In genomic region chr1:28425371-28425770, GRCm38 (mm10) we compare ENCODE assay signal across 13 mouse cellular contexts.
"Had no signal": no experiment of that assay in that cellular context is flagged by ENCODE, and none has a peak within 500 bp of the region (broad histone marks: within the 10 kb centered on the region; RNA-seq: fewer than 3 reads in every experiment).

No protein-coding gene starts in this region.

- DNase-seq: cerebellum, adult 8-10 months; cerebellum, adult 9-10 months; cerebellum, adult 9-11 months; embryo, embryonic 11 days; forebrain, postnatal 0 days; gastrocnemius, adult 2 months; gastrocnemius, postnatal 10 days; gastrocnemius, postnatal 14 days; gastrocnemius, postnatal 25 days; gastrocnemius, postnatal 36 days; heart, adult 11 months; heart, adult 18-20 months; heart, adult 2 months had no signal
